Comparison of ENCODE assay signal across 9 mouse cellular contexts in the genomic region with DNA sequence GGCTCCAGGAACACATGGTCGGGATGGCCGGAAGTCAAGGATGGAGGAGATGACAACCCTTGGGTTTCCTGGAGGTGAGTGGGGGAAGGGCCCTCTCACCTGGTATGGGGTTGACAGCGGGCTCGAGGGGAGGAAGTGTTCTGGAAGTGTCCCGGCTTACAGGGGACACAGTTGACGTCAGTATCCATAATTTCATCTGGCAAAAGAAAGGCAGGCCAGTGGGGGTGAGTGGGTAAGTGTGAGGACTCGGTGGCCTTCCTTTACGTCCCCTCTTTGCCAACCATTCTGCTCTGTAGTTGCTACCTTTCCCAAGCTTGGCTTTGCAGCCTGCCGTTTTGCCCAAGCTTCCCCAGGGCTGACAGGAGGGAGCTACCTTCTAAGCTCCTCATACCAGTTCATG. TPM values are rescaled to one million over a fixed set of nuclear protein-coding genes. Genes with fewer than 3 reads are reported as not detected.
DNase-seq lines count a peak whose midpoint lies in the region; ATAC-seq and TF ChIP-seq lines count a peak whose summit lies in the region.
"Had no signal": no experiment of that assay in that cellular context is flagged by ENCODE, and none has a peak within 500 bp of the region (broad histone marks: within the 10 kb centered on the region; RNA-seq: fewer than 3 reads in every experiment).

No protein-coding gene starts in this region.

- TF ChIP-seq POLR2A in small intestine, adult 2 months (IDR thresholded peaks at IDR 0.05; ENCODE audit: low read depth, low read length), result no peak

- ATAC-seq in lung, postnatal 0 days, result no peak
- no peak for ATAC-seq in limb, embryonic 11.5 days (ENCODE audit: insufficient number of reproducible peaks, low FRiP score, low TSS enrichment, low read depth)

- no peak for TF ChIP-seq EP300 in lung, postnatal 0 days (IDR thresholded peaks at IDR 0.05)

- peaks cover 43% of the 10 kb centered on the region for H3K4me1 ChIP-seq in heart, embryonic 10.5 days
- H3K4me1 ChIP-seq in lung, postnatal 0 days (ENCODE audit: insufficient read depth, low read depth, low read length), result peaks cover 17% of the 10 kb centered on the region
- H3K4me1 ChIP-seq in limb, embryonic 11.5 days (ENCODE audit: control insufficient read depth, insufficient read depth, low read length), result peaks cover 16% of the 10 kb centered on the region
- H3K4me1 ChIP-seq in small intestine, adult 2 months (ENCODE audit: control insufficient read depth, insufficient read depth, insufficient read length, low read length), result peaks cover 17% of the 10 kb centered on the region

- peak overlapping the region; percentile 78 for H3K4me3 ChIP-seq in heart, embryonic 10.5 days
- peak overlapping the region; percentile 71 for H3K4me3 ChIP-seq in lung, postnatal 0 days (ENCODE audit: low read depth, low read length)
- no peak overlapping the region; the same call in 1 of the 2 replicates for H3K4me3 ChIP-seq in limb, embryonic 11.5 days (ENCODE audit: low read depth, low read length)
- peak overlapping the region; percentile 87 for H3K4me3 ChIP-seq in small intestine, adult 2 months (ENCODE audit: low read depth, low read length)

- peak overlapping the region; percentile 90 for H3K4me2 ChIP-seq in lung, postnatal 0 days (replicated peaks; ENCODE audit: low read depth, low read length)
- peak overlapping the region; percentile 76 for H3K4me2 ChIP-seq in limb, embryonic 11.5 days (ENCODE audit: low read depth, severe bottlenecking)

- 77% methylated on average over 9 of the region's 9 CpGs for WGBS in heart, embryonic 10.5 days
- WGBS in lung, postnatal 0 days, result 62% methylated on average over 9 of the region's 9 CpGs
- WGBS in limb, embryonic 11.5 days, result 79% methylated on average over 9 of the region's 9 CpGs
- 71% methylated on average over 9 of the region's 9 CpGs for WGBS in small intestine, adult 2 months

- H3K27ac ChIP-seq in heart, embryonic 10.5 days, result peak overlapping the region; percentile 98; the same call in 1 of the 2 replicates
- H3K27ac ChIP-seq in lung, postnatal 0 days (ENCODE audit: low read length), result no peak overlapping the region
- no peak overlapping the region for H3K27ac ChIP-seq in limb, embryonic 11.5 days (replicated peaks; ENCODE audit: low read depth, low read length)
- no peak overlapping the region for H3K27ac ChIP-seq in small intestine, adult 2 months (ENCODE audit: insufficient read depth, low read depth, low read length)
- H3K27ac ChIP-seq: hindbrain, embryonic 15.5 days had no signal

- TF ChIP-seq CTCF in lung, postnatal 0 days (IDR thresholded peaks at IDR 0.05), result no peak
- no peak for TF ChIP-seq CTCF in small intestine, adult 2 months (IDR thresholded peaks at IDR 0.05; ENCODE audit: extremely low read depth, insufficient read length, insufficient replicate concordance, low read depth, low read length)

- no peaks in the 10 kb centered on the region for H3K9me3 ChIP-seq in heart, embryonic 10.5 days
- H3K9me3 ChIP-seq in lung, postnatal 0 days (ENCODE audit: low read length), result no peaks in the 10 kb centered on the region
- H3K9me3 ChIP-seq in limb, embryonic 11.5 days (ENCODE audit: control insufficient read depth, low read length), result no peaks in the 10 kb centered on the region
- H3K9me3 ChIP-seq: hindbrain, embryonic 15.5 days had no signal

- DNase-seq in heart, embryonic 10.5 days (ENCODE audit: low spot score), result no peak
- no peak for DNase-seq in heart, postnatal 4 days
- no peak for DNase-seq in lung, postnatal 0 days (ENCODE audit: low spot score)
- no peak for DNase-seq in lung, postnatal 4 days
- DNase-seq in limb, embryonic 11.5 days (ENCODE audit: low spot score), result no peak
- no peak for DNase-seq in layer of hippocampus, adult 9-11 months
- DNase-seq in adrenal gland, adult 18-20 months (ENCODE audit: low spot score in 2 of 2), result no peak

- peak overlapping the region; percentile 94 for H3K9ac ChIP-seq in lung, postnatal 0 days (replicated peaks; ENCODE audit: low read depth)
- H3K9ac ChIP-seq in limb, embryonic 11.5 days (ENCODE audit: low read length), result peak overlapping the region; percentile 87; the same call in 1 of the 2 replicates
- H3K9ac ChIP-seq: hindbrain, embryonic 15.5 days had no signal

- peaks cover 11% of the 10 kb centered on the region; the same call in 1 of the 2 replicates for H3K27me3 ChIP-seq in heart, embryonic 10.5 days (ENCODE audit: insufficient read depth, poor library complexity, severe bottlenecking)
- H3K27me3 ChIP-seq in lung, postnatal 0 days (replicated peaks; ENCODE audit: insufficient read depth, low read length), result no peaks in the 10 kb centered on the region
- no peaks in the 10 kb centered on the region for H3K27me3 ChIP-seq in limb, embryonic 11.5 days (ENCODE audit: control insufficient read depth, insufficient read depth, low read length)
- H3K27me3 ChIP-seq in small intestine, adult 2 months (ENCODE audit: control insufficient read depth, insufficient read depth, low read length), result no peaks in the 10 kb centered on the region
- H3K27me3 ChIP-seq: hindbrain, embryonic 15.5 days had no signal

- peaks cover 40% of the 10 kb centered on the region for H3K36me3 ChIP-seq in heart, embryonic 10.5 days
- peaks cover 9% of the 10 kb centered on the region; the same call in 1 of the 2 replicates for H3K36me3 ChIP-seq in lung, postnatal 0 days (ENCODE audit: insufficient read depth, low read length)
- H3K36me3 ChIP-seq in limb, embryonic 11.5 days (ENCODE audit: control insufficient read depth, insufficient read depth, low read length), result peaks cover 2% of the 10 kb centered on the region; the same call in 1 of the 2 replicates
- peaks cover 39% of the 10 kb centered on the region for H3K36me3 ChIP-seq in small intestine, adult 2 months (ENCODE audit: control insufficient read depth, insufficient read depth, low read length)
- H3K36me3 ChIP-seq: hindbrain, embryonic 15.5 days had no signal

RNA-seq across cellular contexts. Expression of gene Ltbr, which starts 1.5 kb away (rescaled TPM):
- polyA plus RNA-seq in heart, embryonic 10.5 days (2016; fragmentation: Nextera tagmentation; extraction: Ambion mirVana), result 37.8 and 40.4 TPM in 2 replicates
- 10 to 100 TPM; 49.2 to 53.7 TPM for total RNA-seq in heart, postnatal 4 days (2021)
- polyA plus RNA-seq in lung, postnatal 0 days (2015; fragmentation: Nextera tagmentation; extraction: Ambion mirVana), result 96.7 and 100 TPM in 2 replicates
- polyA plus RNA-seq in limb, embryonic 11.5 days (2014; fragmentation: Nextera tagmentation; extraction: Ambion mirVana), result 34.5 and 36.6 TPM in 2 replicates
- 122 and 167 TPM in 2 replicates for polyA plus RNA-seq in small intestine, adult 2 months (2012; rRNA removed)
- total RNA-seq in adrenal gland, adult 18-20 months (2021), result 10 to 100 TPM; 56.6 to 78.9 TPM

RNA-seq across cellular contexts. Expression of gene Scnn1a, which starts 8.3 kb away (rescaled TPM):
- polyA plus RNA-seq in heart, embryonic 10.5 days (2016; fragmentation: Nextera tagmentation; extraction: Ambion mirVana), result 0.65 and 0.98 TPM in 2 replicates
- total RNA-seq in heart, postnatal 4 days (2021), result 1 to 10 TPM in 1 of 2 experiments, under 1 TPM in 1; 0.83 to 1.1 TPM
- polyA plus RNA-seq in lung, postnatal 0 days (2015; fragmentation: Nextera tagmentation; extraction: Ambion mirVana), result 106 and 123 TPM in 2 replicates
- polyA plus RNA-seq in limb, embryonic 11.5 days (2014; fragmentation: Nextera tagmentation; extraction: Ambion mirVana), result 1.2 and 1.3 TPM in 2 replicates
- polyA plus RNA-seq in small intestine, adult 2 months (2012; rRNA removed), result 11.7 and 11.9 TPM in 2 replicates
- total RNA-seq in adrenal gland, adult 18-20 months (2021), result 1 to 10 TPM; 1.3 to 1.7 TPM

RNA-seq across cellular contexts. Expression of gene Tuba3a, which starts 26.3 kb away (rescaled TPM):
- polyA plus RNA-seq in heart, embryonic 10.5 days (2016; fragmentation: Nextera tagmentation; extraction: Ambion mirVana), result 0.09 TPM in 1 of 2 replicates, not detected in the other
- total RNA-seq in heart, postnatal 4 days (2021), result not detected
- polyA plus RNA-seq in lung, postnatal 0 days (2015; fragmentation: Nextera tagmentation; extraction: Ambion mirVana), result not detected in 2 replicates
- 0.35 TPM in 1 of 2 replicates, not detected in the other for polyA plus RNA-seq in limb, embryonic 11.5 days (2014; fragmentation: Nextera tagmentation; extraction: Ambion mirVana)
- polyA plus RNA-seq in small intestine, adult 2 months (2012; rRNA removed), result not detected in 2 replicates
- not detected for total RNA-seq in adrenal gland, adult 18-20 months (2021)
- polyA plus RNA-seq: hindbrain, embryonic 15.5 days had no signal

RNA-seq across cellular contexts. Expression of gene Tnfrsf1a, which starts 37.0 kb away (rescaled TPM):
- 33.6 and 35.3 TPM in 2 replicates for polyA plus RNA-seq in heart, embryonic 10.5 days (2016; fragmentation: Nextera tagmentation; extraction: Ambion mirVana)
- 10 to 100 TPM; 63.3 to 65.2 TPM for total RNA-seq in heart, postnatal 4 days (2021)
- 107 and 108 TPM in 2 replicates for polyA plus RNA-seq in lung, postnatal 0 days (2015; fragmentation: Nextera tagmentation; extraction: Ambion mirVana)
- 45.4 and 46.6 TPM in 2 replicates for polyA plus RNA-seq in limb, embryonic 11.5 days (2014; fragmentation: Nextera tagmentation; extraction: Ambion mirVana)
- 90.5 and 207 TPM in 2 replicates for polyA plus RNA-seq in small intestine, adult 2 months (2012; rRNA removed)
- 100 to 1,000 TPM; 185 to 291 TPM for total RNA-seq in adrenal gland, adult 18-20 months (2021)
